Mouse (Mus musculus) liver, embryonic 14.5 days (tissue): ENCODE results near the gene Msln.

Source experiments
- CTCF ChIP-seq: IDR thresholded peaks from 2 replicates; pipeline ENCODE4 v1.5.1; 2016; ENCODE audit warnings: antibody characterized with exemption, low read depth, control low read depth
- EP300 ChIP-seq: IDR thresholded peaks from 2 replicates; pipeline ENCODE4 v1.6.1; 2016; ENCODE audit warnings: antibody characterized with exemption, low read depth

GRCm38 (mm10) chr17:25743831-25744230 is 10.3 kb downstream of the Msln start:
- no peak for TF ChIP-seq CTCF
- TF ChIP-seq EP300: no peak
